Mouse (Mus musculus) left cerebral cortex, adult 18-20 months (tissue): Measurements from ENCODE around the gene Polk. TPM values are rescaled to one million over a fixed set of nuclear protein-coding genes. Genes with fewer than 3 reads are reported as not detected.

ENCODE experiments used
- total RNA-seq, 2 experiments: library from RNA; stranded (reverse); gene quantifications; 2 replicates each; pipeline ENCODE4 v1.2.3; 2021

Polk gene
- total RNA-seq, 2 experiments from 2014 or later, result 11.8 to 12.3 TPM

Other genes with a start within 250 kb of the Polk start
- 10 to 100 TPM; 35.6 to 36.5 TPM for gene Poc5, start 154.3 kb downstream of the Polk start, total RNA-seq
- gene Ankdd1b, start 71.4 kb downstream of the Polk start, total RNA-seq, result under 1 TPM in 1 of 2 experiments, not detected in 1; 0.61 TPM
- not detected for gene Gm17622, start 51.8 kb downstream of the Polk start, total RNA-seq
- gene Col4a3bp, start within 50 bp of the Polk start, total RNA-seq, result 10 to 100 TPM; 70.2 to 71.8 TPM
- gene Hmgcr, start 128.4 kb upstream of the Polk start, total RNA-seq, result 100 to 1,000 TPM; 154 to 181 TPM
- gene Ankrd31, start 205.7 kb upstream of the Polk start, total RNA-seq, result under 1 TPM; 0.14 to 0.51 TPM